Mouse (Mus musculus) testis, adult 2 months (tissue): ENCODE data around the gene Mroh2a.

Source experiments
- CTCF ChIP-seq: fragments of 200-500 bp; IDR thresholded peaks from 2 replicates; pipeline ENCODE4 v1.5.1; 2012; ENCODE audit warnings: low read depth, mild to moderate bottlenecking, inconsistent platforms, low read length, moderate library complexity; ENCODE audit not compliant: control insufficient read depth, insufficient read depth, insufficient replicate concordance
- POLR2A ChIP-seq: fragments of 200-500 bp; IDR thresholded peaks from 2 replicates; pipeline ENCODE4 v1.6.1; 2012; ENCODE audit warnings: low read depth, mild to moderate bottlenecking, inconsistent platforms, low read length, moderate library complexity; ENCODE audit not compliant: control insufficient read depth

GRCm38 (mm10) chr1:88227482-88227881, 696 bp downstream of the Mroh2a start:
- no peak for TF ChIP-seq CTCF
- TF ChIP-seq POLR2A: no peak
